Mouse (Mus musculus) embryonic fibroblast, embryonic 13.5 days (primary cell): Measurements from ENCODE around the gene Gne.

Experiments
- CTCF ChIP-seq: IDR thresholded peaks from 2 replicates; pipeline ENCODE4 v1.5.1; 2011; ENCODE audit warnings: mild to moderate bottlenecking, control low read depth, low read length, moderate library complexity, borderline replicate concordance; ENCODE audit not compliant: insufficient read depth
- POLR2A ChIP-seq: IDR thresholded peaks from 2 replicates; pipeline ENCODE4 v1.6.1; 2011; ENCODE audit warnings: low read depth, mild to moderate bottlenecking, control low read depth, low read length, moderate library complexity

GRCm38 (mm10) chr4:44016071-44016470 is 67.9 kb downstream of the Gne start:
- no peak for TF ChIP-seq POLR2A
- no peak for TF ChIP-seq CTCF
